Mouse (Mus musculus): ENCODE measurements at regions not wholly inside any gene's neighbourhood (a gene's known extent, or its start where the extent isn't known, plus 50 kb on each side); places are given as distances from the start of the nearest gene placed in this dataset.

DNA sequence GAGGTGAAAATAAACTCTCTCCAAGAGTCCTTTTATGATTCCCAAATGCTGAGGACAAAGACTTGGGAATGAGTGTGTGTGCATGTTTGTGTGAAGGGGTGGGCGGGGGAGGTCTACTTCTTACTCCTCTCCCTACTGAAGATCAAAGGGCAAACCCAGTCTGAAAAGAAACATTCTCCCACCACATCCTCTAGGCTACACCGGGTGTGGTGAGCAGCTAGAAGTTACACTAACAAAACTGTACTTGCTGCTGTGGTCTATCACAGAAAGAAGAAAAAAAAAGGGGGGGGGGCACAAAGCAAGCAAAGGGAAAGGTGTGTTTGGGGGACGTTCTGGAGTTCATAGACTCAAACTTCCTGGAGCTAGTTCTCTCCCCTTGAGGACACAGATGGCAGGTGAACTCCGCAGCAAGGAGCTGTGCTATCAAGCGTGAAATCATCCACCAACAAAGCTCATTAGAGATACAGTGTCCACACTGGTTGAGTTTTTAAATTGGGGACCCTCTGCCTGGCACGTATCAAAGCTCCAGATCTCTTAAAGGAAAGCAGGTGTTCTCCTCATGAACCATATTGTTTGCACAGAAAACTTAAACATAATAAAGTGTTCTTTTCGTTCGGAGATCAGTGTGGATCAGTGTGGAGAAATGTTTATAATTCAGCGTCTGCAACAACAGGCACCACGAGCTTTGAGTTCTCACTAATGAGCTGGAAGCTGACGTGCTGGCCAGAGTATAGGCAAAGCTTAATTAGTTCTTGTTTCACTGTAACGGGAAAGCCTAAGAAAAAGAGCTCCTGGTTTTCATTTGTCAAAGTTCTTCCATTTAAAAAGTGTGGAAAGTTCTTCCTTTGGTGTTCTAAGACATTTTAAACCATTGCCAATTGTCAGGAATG, 280.7 kb upstream of the Htr2a start:
- TF ChIP-seq CTCF (IDR thresholded peaks at IDR 0.05; ENCODE audit: low read depth, low read length), result no peak
- no peak for TF ChIP-seq TAL1 (conservative IDR thresholded peaks at IDR 0.05; ENCODE audit: low read depth, low read length)
- no peak for TF ChIP-seq GATA2 (IDR thresholded peaks at IDR 0.05; ENCODE audit: borderline replicate concordance, low read depth, low read length)

Measured in G1E (cell line).